Mouse (Mus musculus): Measurements from ENCODE around the gene A730061H03Rik. TPM values are rescaled to one million over a fixed set of nuclear protein-coding genes. Genes with fewer than 3 reads are reported as not detected.

The A730061H03Rik gene
- polyA plus RNA-seq, 1 experiment from 2014 or later, result not detected

GRCm38 (mm10) chr14:55557003-55557402, 3.2 kb downstream of the A730061H03Rik start:
- peak; percentile 68 for DNase-seq (ENCODE audit: low spot score)
- H3K27ac ChIP-seq, result no peak overlapping the region
- H3K9me3 ChIP-seq, result no peaks in the 10 kb centered on the region
- peaks cover 20% of the 10 kb centered on the region for H3K4me1 ChIP-seq (replicated peaks)
- no peaks in the 10 kb centered on the region for H3K36me3 ChIP-seq
- H3K4me3 ChIP-seq, result no peak overlapping the region
- 28% methylated on average over 5 of the region's 5 CpGs for WGBS
- H3K27me3 ChIP-seq (ENCODE audit: insufficient read depth, poor library complexity, severe bottlenecking), result no peaks in the 10 kb centered on the region

- Histone ChIP-seq H3K27ac (no peak overlapping the region), H3K4me1 (replicated peaks) (peaks cover 8% of the 10 kb centered on the region; the same call in 1 of the 2 replicates), H3K27me3 (ENCODE audit: insufficient read depth, poor library complexity, severe bottlenecking) (no peaks in the 10 kb centered on the region), H3K36me3 (no peaks in the 10 kb centered on the region), H3K9me3 (no peaks in the 10 kb centered on the region), H3K4me3 (no peak overlapping the region)
- WGBS, result 86% methylated on average over 3 of the region's 3 CpGs
- no peak for DNase-seq (ENCODE audit: low spot score)
Measured at GRCm38 (mm10) chr14:55555788-55556187, 4.4 kb downstream of the A730061H03Rik start.

GRCm38 (mm10) chr14:55554635-55555034, 5.6 kb downstream of the A730061H03Rik start:
- Histone ChIP-seq H3K4me1 (replicated peaks) (peaks cover 8% of the 10 kb centered on the region; the same call in 1 of the 2 replicates), H3K36me3 (0 out of 2 replicates have a peak, but pooled peaks cover 2% of the 10 kb centered on the region), H3K27ac (no peak overlapping the region), H3K27me3 (ENCODE audit: insufficient read depth, poor library complexity, severe bottlenecking) (no peaks in the 10 kb centered on the region), H3K9me3 (no peaks in the 10 kb centered on the region), H3K4me3 (no peak overlapping the region)
- no peak for DNase-seq (ENCODE audit: low spot score)

- Histone ChIP-seq H3K36me3 (peaks cover 29% of the 10 kb centered on the region), H3K27me3 (ENCODE audit: insufficient read depth, poor library complexity, severe bottlenecking) (no peaks in the 10 kb centered on the region), H3K4me1 (replicated peaks) (peaks cover under 1% of the 10 kb centered on the region; the same call in 1 of the 2 replicates), H3K4me3 (no peak overlapping the region), H3K27ac (no peak overlapping the region), H3K9me3 (no peaks in the 10 kb centered on the region)
- DNase-seq (ENCODE audit: low spot score), result no peak
- WGBS, result 92% methylated on average over 8 of the region's 8 CpGs
Measured at GRCm38 (mm10) chr14:55551794-55552193, 8.4 kb downstream of the A730061H03Rik start.

GRCm38 (mm10) chr14:55551347-55551746, 8.9 kb downstream of the A730061H03Rik start:
- Histone ChIP-seq H3K4me3 (no peak overlapping the region), H3K4me1 (replicated peaks) (no peaks in the 10 kb centered on the region), H3K36me3 (peaks cover 32% of the 10 kb centered on the region), H3K27me3 (ENCODE audit: insufficient read depth, poor library complexity, severe bottlenecking) (no peaks in the 10 kb centered on the region), H3K27ac (no peak overlapping the region), H3K9me3 (no peaks in the 10 kb centered on the region)
- 70% methylated on average over 5 of the region's 5 CpGs for WGBS
- DNase-seq (ENCODE audit: low spot score), result no peak

GRCm38 (mm10) chr14:55550191-55550590, 10.0 kb downstream of the A730061H03Rik start:
- Histone ChIP-seq H3K27me3 (ENCODE audit: insufficient read depth, poor library complexity, severe bottlenecking) (no peaks in the 10 kb centered on the region), H3K27ac (no peak overlapping the region), H3K9me3 (no peaks in the 10 kb centered on the region), H3K4me3 (no peak overlapping the region), H3K4me1 (replicated peaks) (no peaks in the 10 kb centered on the region), H3K36me3 (peaks cover 44% of the 10 kb centered on the region)
- no peak for DNase-seq (ENCODE audit: low spot score)
- 90% methylated on average over 6 of the region's 6 CpGs for WGBS

GRCm38 (mm10) chr14:55544334-55544733, 15.9 kb downstream of the A730061H03Rik start:
- whole genome bisulfite sequencing, result 93% methylated on average over 9 of the region's 9 CpGs
- DNase-seq (ENCODE audit: low spot score), result no peak
- peaks cover 52% of the 10 kb centered on the region for H3K36me3 ChIP-seq
- peaks cover 22% of the 10 kb centered on the region for H3K4me1 ChIP-seq (replicated peaks)
- H3K4me3 ChIP-seq, result no peak overlapping the region
- no peak overlapping the region for H3K27ac ChIP-seq
- no peaks in the 10 kb centered on the region for H3K9me3 ChIP-seq
- no peaks in the 10 kb centered on the region for H3K27me3 ChIP-seq (ENCODE audit: insufficient read depth, poor library complexity, severe bottlenecking)

- peaks cover 22% of the 10 kb centered on the region for H3K4me1 ChIP-seq (replicated peaks)
- no peak for DNase-seq (ENCODE audit: low spot score)
- H3K27me3 ChIP-seq (ENCODE audit: insufficient read depth, poor library complexity, severe bottlenecking), result no peaks in the 10 kb centered on the region
- 95% methylated on average over 12 of the region's 12 CpGs for WGBS
- peaks cover 32% of the 10 kb centered on the region for H3K36me3 ChIP-seq
- no peak overlapping the region for H3K4me3 ChIP-seq
- no peaks in the 10 kb centered on the region for H3K9me3 ChIP-seq
- no peak overlapping the region for H3K27ac ChIP-seq
Measured at GRCm38 (mm10) chr14:55542268-55542667, 17.9 kb downstream of the A730061H03Rik start.

- WGBS, result 9% methylated on average over 10 of the region's 10 CpGs
- DNase-seq (ENCODE audit: low spot score), result peak; percentile 46
- Histone ChIP-seq H3K4me3 (peak overlapping the region; percentile 74), H3K27me3 (ENCODE audit: insufficient read depth, poor library complexity, severe bottlenecking) (no peaks in the 10 kb centered on the region), H3K36me3 (peaks cover 21% of the 10 kb centered on the region), H3K9me3 (no peaks in the 10 kb centered on the region), H3K4me1 (replicated peaks) (peaks cover 22% of the 10 kb centered on the region), H3K27ac (peak overlapping the region; percentile 90)
Measured at GRCm38 (mm10) chr14:55540787-55541321, 19.4 kb downstream of the A730061H03Rik start.

- peak within 1 kb of the TSS; percentile 74 for H3K4me3 ChIP-seq
- H3K4me1 ChIP-seq (replicated peaks), result peaks cover 22% of the 10 kb centered on the region
- peaks cover 14% of the 10 kb centered on the region for H3K36me3 ChIP-seq
- peak within 1 kb of the TSS; percentile 90 for H3K27ac ChIP-seq
- H3K9me3 ChIP-seq, result no peaks in the 10 kb centered on the region
- peak; percentile 81 for DNase-seq (ENCODE audit: low spot score)
- under 1% methylated on average over 32 of the region's 32 CpGs for WGBS
- no peaks in the 10 kb centered on the region for H3K27me3 ChIP-seq (ENCODE audit: insufficient read depth, poor library complexity, severe bottlenecking)
Measured at GRCm38 (mm10) chr14:55540067-55540786, 20.0 kb downstream of the A730061H03Rik start, which contains the start of gene Pck2. Pck2 (plus strand) TSS chr14:55540266.

GRCm38 (mm10) chr14:55536116-55536745, 24.0 kb downstream of the A730061H03Rik start:
- peak; percentile 42 for DNase-seq (ENCODE audit: low spot score)
- no peak overlapping the region for H3K4me3 ChIP-seq
- 55% methylated on average over 6 of the region's 6 CpGs for WGBS
- no peaks in the 10 kb centered on the region for H3K27me3 ChIP-seq (ENCODE audit: insufficient read depth, poor library complexity, severe bottlenecking)
- no peaks in the 10 kb centered on the region for H3K36me3 ChIP-seq
- H3K9me3 ChIP-seq, result no peaks in the 10 kb centered on the region
- H3K4me1 ChIP-seq (replicated peaks), result peaks cover 18% of the 10 kb centered on the region
- no peak overlapping the region for H3K27ac ChIP-seq

- H3K9me3 ChIP-seq, result no peaks in the 10 kb centered on the region
- no peak for DNase-seq (ENCODE audit: low spot score)
- 24% methylated on average over 3 of the region's 3 CpGs for WGBS
Measured at GRCm38 (mm10) chr14:55527940-55528339, 32.3 kb downstream of the A730061H03Rik start.

GRCm38 (mm10) chr14:55526674-55527073, 33.5 kb downstream of the A730061H03Rik start:
- Histone ChIP-seq H3K4me3 (no peak overlapping the region), H3K36me3 (no peaks in the 10 kb centered on the region), H3K27ac (no peak overlapping the region), H3K4me1 (replicated peaks) (no peaks in the 10 kb centered on the region), H3K9me3 (no peaks in the 10 kb centered on the region), H3K27me3 (ENCODE audit: insufficient read depth, poor library complexity, severe bottlenecking) (peaks cover 44% of the 10 kb centered on the region)
- DNase-seq (ENCODE audit: low spot score), result no peak
- WGBS, result 81% methylated on average over 2 of the region's 2 CpGs

More at GRCm38 (mm10) chr14:55527940-55528339, 32.3 kb downstream of the A730061H03Rik start:
- Histone ChIP-seq H3K27me3 (ENCODE audit: insufficient read depth, poor library complexity, severe bottlenecking) (peaks cover 32% of the 10 kb centered on the region), H3K36me3 (no peaks in the 10 kb centered on the region), H3K4me3 (no peak overlapping the region), H3K27ac (no peak overlapping the region), H3K4me1 (replicated peaks) (no peaks in the 10 kb centered on the region)

All from hindbrain, embryonic 10.5 days (tissue).